Mouse (Mus musculus): Measurements from ENCODE around the gene Cacna1g. TPM values are rescaled to one million over a fixed set of nuclear protein-coding genes. Genes with fewer than 3 reads are reported as not detected.

Gene Cacna1g
- polyA plus RNA-seq, 1 experiment from 2014 or later: 5.2 TPM

DNA sequence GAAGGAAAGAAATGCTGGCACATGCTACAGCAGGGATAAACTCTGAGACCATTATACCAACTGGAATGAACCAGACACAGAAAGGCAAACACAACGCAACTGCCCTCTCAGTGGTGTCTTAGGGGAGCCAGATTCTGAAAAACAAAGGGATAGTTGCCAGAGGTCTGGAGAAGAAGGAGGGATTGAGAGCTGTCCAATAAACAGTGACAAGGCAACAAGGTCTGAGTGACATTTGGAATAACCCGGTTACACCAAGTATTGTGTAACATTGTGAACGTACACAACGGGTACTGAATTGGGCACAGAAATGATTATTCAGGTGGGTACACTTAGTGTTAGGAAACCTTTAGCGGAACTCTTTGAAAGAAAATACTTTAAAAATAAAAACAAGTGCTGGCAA is 111.9 kb downstream of the Cacna1g start:
- ATAC-seq: no peak
- Histone ChIP-seq H3K4me1 (replicated peaks) (no peaks in the 10 kb centered on the region), H3K27ac (no peak overlapping the region), H3K36me3 (no peaks in the 10 kb centered on the region), H3K27me3 (replicated peaks) (no peaks in the 10 kb centered on the region), H3K9me3 (no peaks in the 10 kb centered on the region), H3K9ac (no peak overlapping the region), H3K4me2 (replicated peaks) (no peak overlapping the region), H3K4me3 (replicated peaks) (no peak overlapping the region)
- 95% methylated on average over 5 of the region's 5 CpGs for WGBS

DNA sequence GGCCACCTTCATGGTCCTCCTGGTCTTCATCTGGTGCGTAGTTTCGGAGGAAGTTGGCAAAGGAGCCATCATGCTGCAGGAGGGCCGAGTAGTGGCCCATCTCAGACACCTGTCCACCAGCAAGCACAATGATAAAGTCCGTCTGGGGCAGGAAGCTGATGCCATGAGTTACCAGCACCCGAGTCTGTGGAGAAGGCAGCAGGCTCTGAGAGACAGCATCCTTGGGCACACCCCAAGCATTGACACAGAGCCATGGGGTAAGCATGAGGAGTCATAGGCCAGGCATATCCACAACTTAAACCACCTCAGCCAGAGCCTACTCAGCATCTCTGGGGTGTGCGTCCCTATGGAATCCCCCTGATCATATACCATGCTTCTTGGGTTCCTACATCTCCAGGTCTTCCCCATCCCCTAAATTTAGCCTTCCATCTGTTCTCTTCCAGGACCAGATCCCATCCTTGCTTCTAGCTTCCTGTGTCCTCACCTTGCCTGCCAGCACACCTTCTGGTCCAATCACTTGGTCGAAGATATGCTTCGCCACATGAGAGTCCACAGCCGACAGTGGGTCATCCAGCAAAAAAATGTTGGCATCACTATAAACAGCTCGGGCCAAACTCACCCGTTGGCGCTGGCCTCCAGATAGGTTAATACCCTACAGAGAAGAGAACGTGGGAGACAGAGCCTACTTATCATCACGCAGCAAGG is 112.7 kb downstream of the Cacna1g start:
- Histone ChIP-seq H3K27ac (no peak overlapping the region), H3K4me3 (replicated peaks) (no peak overlapping the region), H3K9me3 (no peaks in the 10 kb centered on the region), H3K36me3 (no peaks in the 10 kb centered on the region), H3K27me3 (replicated peaks) (no peaks in the 10 kb centered on the region), H3K4me2 (replicated peaks) (no peak overlapping the region), H3K4me1 (replicated peaks) (no peaks in the 10 kb centered on the region), H3K9ac (no peak overlapping the region)
- ATAC-seq: no peak
- 91% methylated on average over 14 of the region's 14 CpGs for WGBS

DNA sequence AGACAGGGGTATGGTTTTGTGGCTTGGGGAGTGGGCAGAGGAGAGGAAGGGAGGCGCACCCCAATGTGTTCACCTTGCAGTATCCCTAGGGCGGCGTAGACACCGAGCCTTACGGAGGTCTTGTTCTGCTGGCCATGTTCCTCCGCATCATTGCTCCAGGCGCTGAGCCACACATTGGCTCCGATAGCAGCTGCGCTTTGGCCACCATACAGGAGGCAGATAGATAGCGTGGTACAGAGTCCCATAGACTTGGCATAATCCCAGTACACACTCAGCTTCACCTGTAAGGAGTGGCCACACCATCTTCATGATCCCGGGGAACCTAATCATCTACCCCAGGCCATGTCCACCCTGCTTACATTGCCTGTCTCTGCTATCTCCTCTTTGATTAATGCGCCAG is 114.8 kb downstream of the Cacna1g start:
- H3K27ac ChIP-seq: no peak overlapping the region
- no peaks in the 10 kb centered on the region for H3K4me1 ChIP-seq (replicated peaks)
- H3K4me3 ChIP-seq (replicated peaks): no peak overlapping the region
- no peak overlapping the region for H3K9ac ChIP-seq
- no peak for ATAC-seq
- no peaks in the 10 kb centered on the region for H3K9me3 ChIP-seq
- no peak overlapping the region for H3K4me2 ChIP-seq (replicated peaks)
- WGBS: 96% methylated on average over 12 of the region's 12 CpGs
- H3K27me3 ChIP-seq (replicated peaks): no peaks in the 10 kb centered on the region
- no peaks in the 10 kb centered on the region for H3K36me3 ChIP-seq

Other genes with a start within 250 kb of the Cacna1g start
- gene Wfikkn2, start 228.2 kb downstream of the Cacna1g start, polyA plus RNA-seq (2015; fragmentation: Nextera tagmentation; extraction: Ambion mirVana): 2.3 TPM in 2 replicates
- 44.6 and 53.2 TPM in 2 replicates for gene Gm21885, start 192.3 kb downstream of the Cacna1g start, polyA plus RNA-seq (2015; fragmentation: Nextera tagmentation; extraction: Ambion mirVana)
- 85.9 and 103 TPM in 2 replicates for gene Luc7l3, start 152.2 kb downstream of the Cacna1g start, polyA plus RNA-seq (2015; fragmentation: Nextera tagmentation; extraction: Ambion mirVana)
- gene Ankrd40, start 146.2 kb downstream of the Cacna1g start, polyA plus RNA-seq (2015; fragmentation: Nextera tagmentation; extraction: Ambion mirVana): 22.0 and 23.0 TPM in 2 replicates
- 1.5 and 2.6 TPM in 2 replicates for gene Abcc3, start 81.2 kb downstream of the Cacna1g start, polyA plus RNA-seq (2015; fragmentation: Nextera tagmentation; extraction: Ambion mirVana)
- 0.06 TPM in 1 of 2 replicates, not detected in the other for gene Spata20, start 12.0 kb upstream of the Cacna1g start, polyA plus RNA-seq (2015; fragmentation: Nextera tagmentation; extraction: Ambion mirVana)
- gene Epn3, start 25.8 kb upstream of the Cacna1g start, polyA plus RNA-seq (2015; fragmentation: Nextera tagmentation; extraction: Ambion mirVana): 2.1 and 3.3 TPM in 2 replicates
- 2.0 and 2.2 TPM in 2 replicates for gene Mycbpap, start 47.5 kb upstream of the Cacna1g start, polyA plus RNA-seq (2015; fragmentation: Nextera tagmentation; extraction: Ambion mirVana)
- 2.8 and 3.4 TPM in 2 replicates for gene Rsad1, start 75.1 kb upstream of the Cacna1g start, polyA plus RNA-seq (2015; fragmentation: Nextera tagmentation; extraction: Ambion mirVana)
- 1.0 and 1.4 TPM in 2 replicates for gene Chad, start 90.8 kb upstream of the Cacna1g start, polyA plus RNA-seq (2015; fragmentation: Nextera tagmentation; extraction: Ambion mirVana)
- 3.0 and 4.2 TPM in 2 replicates for gene Acsf2, start 127.7 kb upstream of the Cacna1g start, polyA plus RNA-seq (2015; fragmentation: Nextera tagmentation; extraction: Ambion mirVana)
- 232 and 251 TPM in 2 replicates for gene Lrrc59, start 155.6 kb upstream of the Cacna1g start, polyA plus RNA-seq (2015; fragmentation: Nextera tagmentation; extraction: Ambion mirVana)
- 134 and 148 TPM in 2 replicates for gene Mrpl27, start 179.6 kb upstream of the Cacna1g start, polyA plus RNA-seq (2015; fragmentation: Nextera tagmentation; extraction: Ambion mirVana)
- 16.2 and 18.0 TPM in 2 replicates for gene Eme1, start 179.8 kb upstream of the Cacna1g start, polyA plus RNA-seq (2015; fragmentation: Nextera tagmentation; extraction: Ambion mirVana)
- gene Xylt2, start 203.3 kb upstream of the Cacna1g start, polyA plus RNA-seq (2015; fragmentation: Nextera tagmentation; extraction: Ambion mirVana): 16.1 and 16.6 TPM in 2 replicates
- 0.43 and 0.54 TPM in 2 replicates for gene Gm11541, start 230.3 kb upstream of the Cacna1g start, polyA plus RNA-seq (2015; fragmentation: Nextera tagmentation; extraction: Ambion mirVana)